Comparison of ENCODE assay signal across 8 mouse cellular contexts in the genomic region with DNA sequence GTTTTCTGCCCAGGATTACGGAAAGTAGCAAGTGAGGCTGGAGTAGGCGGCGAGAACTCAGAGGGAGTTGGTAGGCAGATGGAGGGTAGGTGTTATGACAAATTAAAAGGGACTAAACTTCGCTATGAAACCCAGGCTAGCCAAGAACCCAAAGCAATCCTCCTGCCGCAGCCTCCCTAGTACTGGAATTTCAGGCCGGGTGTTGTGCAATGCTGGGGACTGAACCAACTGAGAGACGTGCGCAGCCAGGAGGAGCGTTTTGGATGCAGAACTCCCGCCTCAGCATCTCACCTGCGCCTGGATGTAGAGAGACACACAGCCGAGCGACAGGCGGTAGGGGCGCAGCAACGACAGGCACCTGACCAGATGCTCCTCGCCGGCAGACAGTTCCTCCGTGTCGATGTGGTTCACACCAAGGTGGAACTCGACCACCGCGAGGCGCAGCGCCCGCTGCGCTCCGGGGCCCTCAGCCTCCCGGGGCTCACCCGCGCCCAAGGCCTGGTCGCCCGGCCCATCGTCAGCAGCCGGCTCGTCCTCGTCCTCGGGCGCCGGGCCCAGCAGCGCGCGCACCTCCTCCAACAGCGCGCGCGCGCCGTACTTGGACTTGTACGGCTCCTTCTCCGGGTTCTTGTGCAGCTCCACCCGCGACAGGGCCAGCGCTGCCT. TPM values are rescaled to one million over a fixed set of nuclear protein-coding genes. Genes with fewer than 3 reads are reported as not detected.
DNase-seq lines count a peak whose midpoint lies in the region; ATAC-seq and TF ChIP-seq lines count a peak whose summit lies in the region.

No protein-coding gene starts in this region.

- DNase-seq in heart, adult 8-10 months (ENCODE audit: low spot score) = no peak
- no peak for DNase-seq in spleen, adult 18-20 months
- DNase-seq in cerebellum, adult 9-11 months = no peak

- H3K4me3 ChIP-seq in heart, embryonic 15.5 days = peak overlapping the region; percentile 93
- peak overlapping the region; percentile 94 for H3K4me3 ChIP-seq in E14TG2a.4 (replicated peaks; ENCODE audit: low read length)
- H3K4me3 ChIP-seq in embryonic facial prominence, embryonic 12.5 days = peak overlapping the region; percentile 96
- H3K4me3 ChIP-seq in intestine, postnatal 0 days (ENCODE audit: low read depth, low read length) = peak overlapping the region; percentile 96

- peaks cover 14% of the 10 kb centered on the region for H3K4me1 ChIP-seq in heart, embryonic 15.5 days (replicated peaks)
- H3K4me1 ChIP-seq in E14TG2a.4 (replicated peaks; ENCODE audit: low read depth, low read length) = peaks cover 26% of the 10 kb centered on the region
- H3K4me1 ChIP-seq in embryonic facial prominence, embryonic 12.5 days = peaks cover 14% of the 10 kb centered on the region
- H3K4me1 ChIP-seq in intestine, postnatal 0 days (replicated peaks; ENCODE audit: control insufficient read depth, insufficient read depth, low read length) = peaks cover 6% of the 10 kb centered on the region; the same call in 1 of the 2 replicates

- H3K9ac ChIP-seq in heart, embryonic 15.5 days = peak overlapping the region; percentile 85
- H3K9ac ChIP-seq in embryonic facial prominence, embryonic 12.5 days = peak overlapping the region; percentile 88
- H3K9ac ChIP-seq in intestine, postnatal 0 days (ENCODE audit: low read depth, low read length) = peak overlapping the region; percentile 74

- peak overlapping the region; percentile 81 for H3K27ac ChIP-seq in heart, embryonic 15.5 days
- H3K27ac ChIP-seq in embryonic facial prominence, embryonic 12.5 days = peak overlapping the region; percentile 66
- H3K27ac ChIP-seq in intestine, postnatal 0 days (ENCODE audit: low read depth, low read length) = peak overlapping the region; percentile 65

- no peaks in the 10 kb centered on the region for H3K27me3 ChIP-seq in heart, embryonic 15.5 days
- H3K27me3 ChIP-seq in E14TG2a.4 (ENCODE audit: insufficient read depth, low read length) = no peaks in the 10 kb centered on the region
- H3K27me3 ChIP-seq in embryonic facial prominence, embryonic 12.5 days = no peaks in the 10 kb centered on the region
- no peaks in the 10 kb centered on the region for H3K27me3 ChIP-seq in intestine, postnatal 0 days (replicated peaks; ENCODE audit: control insufficient read depth, insufficient read depth, low read length)

- H3K36me3 ChIP-seq in heart, embryonic 15.5 days = peaks cover 45% of the 10 kb centered on the region
- peaks cover 70% of the 10 kb centered on the region for H3K36me3 ChIP-seq in E14TG2a.4 (ENCODE audit: insufficient read depth, low read length)
- H3K36me3 ChIP-seq in embryonic facial prominence, embryonic 12.5 days = peaks cover 48% of the 10 kb centered on the region
- peaks cover 35% of the 10 kb centered on the region for H3K36me3 ChIP-seq in intestine, postnatal 0 days (ENCODE audit: control insufficient read depth, insufficient read depth)

- peak overlapping the region; percentile 92 for H3K4me2 ChIP-seq in heart, embryonic 15.5 days
- peak overlapping the region; percentile 93 for H3K4me2 ChIP-seq in embryonic facial prominence, embryonic 12.5 days (replicated peaks)
- peak overlapping the region; percentile 88 for H3K4me2 ChIP-seq in intestine, postnatal 0 days (replicated peaks; ENCODE audit: low read depth)

- H3K9me3 ChIP-seq in heart, embryonic 15.5 days (replicated peaks) = no peaks in the 10 kb centered on the region
- H3K9me3 ChIP-seq in E14TG2a.4 (ENCODE audit: low read length) = no peaks in the 10 kb centered on the region
- H3K9me3 ChIP-seq in embryonic facial prominence, embryonic 12.5 days = no peaks in the 10 kb centered on the region
- H3K9me3 ChIP-seq in intestine, postnatal 0 days (ENCODE audit: control insufficient read depth) = no peaks in the 10 kb centered on the region

- ATAC-seq in heart, embryonic 15.5 days (replicated peaks; ENCODE audit: insufficient number of reproducible peaks, insufficient read depth, low FRiP score, low read depth) = peak; percentile 56
- peak; percentile 73 for ATAC-seq in embryonic facial prominence, embryonic 12.5 days (ENCODE audit: insufficient number of reproducible peaks, insufficient read depth, low FRiP score, low TSS enrichment)
- ATAC-seq in intestine, postnatal 0 days = peak; percentile 81
- 0 out of 2 replicates have a peak, but pooled peaks have one; percentile 12 for ATAC-seq in monocyte, adult 5-6 weeks (replicated peaks; ENCODE audit: insufficient number of reproducible peaks, low FRiP score, low TSS enrichment, poor library complexity, severe bottlenecking)

- under 1% methylated on average over 49 of the region's 54 CpGs for WGBS in heart, embryonic 15.5 days
- 1% methylated on average over 54 of the region's 54 CpGs for WGBS in embryonic facial prominence, embryonic 12.5 days
- under 1% methylated on average over 54 of the region's 54 CpGs for WGBS in intestine, postnatal 0 days

- no peak for TF ChIP-seq CTCF in E14TG2a.4 (conservative IDR thresholded peaks at IDR 0.05; ENCODE audit: low read length)
- TF ChIP-seq CTCF in intestine, postnatal 0 days (IDR thresholded peaks at IDR 0.05; ENCODE audit: low read depth) = 0 out of 2 replicates have a peak, but pooled peaks have one; percentile 17

RNA-seq across cellular contexts. Expression of gene Kif1bp, which starts 0.5 kb away (rescaled TPM):
- 28.0 and 32.2 TPM in 2 replicates for polyA plus RNA-seq in heart, embryonic 15.5 days (2015; fragmentation: Nextera tagmentation; extraction: Ambion mirVana)
- 10 to 100 TPM; 43.5 to 46.8 (median 44.8) TPM for total RNA-seq in heart, adult 8-10 months (2022)
- 52.8 and 53.9 TPM in 2 replicates for polyA plus RNA-seq in embryonic facial prominence, embryonic 12.5 days (2016; fragmentation: Nextera tagmentation; extraction: Ambion mirVana)
- polyA plus RNA-seq in intestine, postnatal 0 days (2015; fragmentation: Nextera tagmentation; extraction: Ambion mirVana) = 21.7 and 23.2 TPM in 2 replicates
- total RNA-seq in monocyte, adult 5-6 weeks (2017) = 8.9 to 19.4 TPM (median 13.1 TPM) in 3 replicates

RNA-seq across cellular contexts. Expression of gene Ddx21, which starts 24.3 kb away (rescaled TPM):
- polyA plus RNA-seq in heart, embryonic 15.5 days (2015; fragmentation: Nextera tagmentation; extraction: Ambion mirVana) = 9.7 and 11.1 TPM in 2 replicates
- total RNA-seq in heart, adult 8-10 months (2022) = 10 to 100 TPM; 27.4 to 31.3 (median 29.2) TPM
- 27.4 and 28.8 TPM in 2 replicates for polyA plus RNA-seq in embryonic facial prominence, embryonic 12.5 days (2016; fragmentation: Nextera tagmentation; extraction: Ambion mirVana)
- polyA plus RNA-seq in intestine, postnatal 0 days (2015; fragmentation: Nextera tagmentation; extraction: Ambion mirVana) = 9.6 and 11.1 TPM in 2 replicates
- 120 to 158 TPM (median 138 TPM) in 3 replicates for total RNA-seq in monocyte, adult 5-6 weeks (2017)

RNA-seq across cellular contexts. Expression of gene Srgn, which starts 50.6 kb away (rescaled TPM):
- 11.7 and 21.5 TPM in 2 replicates for polyA plus RNA-seq in heart, embryonic 15.5 days (2015; fragmentation: Nextera tagmentation; extraction: Ambion mirVana)
- total RNA-seq in heart, adult 8-10 months (2022) = 10 to 100 TPM; 36.1 to 45.8 (median 37.8) TPM
- polyA plus RNA-seq in embryonic facial prominence, embryonic 12.5 days (2016; fragmentation: Nextera tagmentation; extraction: Ambion mirVana) = 4.3 and 6.0 TPM in 2 replicates
- polyA plus RNA-seq in intestine, postnatal 0 days (2015; fragmentation: Nextera tagmentation; extraction: Ambion mirVana) = 18.9 and 21.6 TPM in 2 replicates
- 1,192 to 2,405 TPM (median 1,864 TPM) in 3 replicates for total RNA-seq in monocyte, adult 5-6 weeks (2017)

Comparison
In these comparisons a context has a peak if more than half of its experiments do, and no peak if none do; other contexts are left out.
1. ATAC-seq: peak in every context shown above with its lines; median percentile 81 in intestine, postnatal 0 days; 73 in embryonic facial prominence, embryonic 12.5 days; 56 in heart, embryonic 15.5 days; 12 in monocyte, adult 5-6 weeks.